Mouse (Mus musculus) midbrain, embryonic 13.5 days (tissue): Measurements from ENCODE around the gene Rpn1. TPM values are rescaled to one million over a fixed set of nuclear protein-coding genes. Genes with fewer than 3 reads are reported as not detected.

Experiments used
- ATAC-seq: fragments of 200-750 bp; cut with Nextera tagmentation; 2 replicates; pipeline ENCODE4 v1.8.0; 2017; ENCODE audit warnings: mild to moderate bottlenecking, moderate TSS enrichment, moderate library complexity
- H3K27ac ChIP-seq: fragments of 300-500 bp; sonication (generic); 2 replicates; pipeline ENCODE4 v1.5.1; 2015; ENCODE audit warnings: inconsistent platforms, mild to moderate bottlenecking, moderate library complexity
- H3K27me3 ChIP-seq: fragments of 300-500 bp; sonication (generic); 2 replicates; pipeline ENCODE4 v1.6.1; 2015; ENCODE audit warnings: mild to moderate bottlenecking, inconsistent platforms
- H3K36me3 ChIP-seq: fragments of 300-500 bp; sonication (generic); 2 replicates; pipeline ENCODE4 v1.6.1; 2015; ENCODE audit warnings: mild to moderate bottlenecking, inconsistent platforms
- H3K4me1 ChIP-seq: fragments of 300-500 bp; sonication (generic); replicated peaks from 2 replicates; pipeline ENCODE4 v1.6.1; 2015; ENCODE audit warnings: inconsistent platforms
- H3K4me2 ChIP-seq: fragments of 300-500 bp; sonication (generic); replicated peaks from 2 replicates; pipeline ENCODE4 v1.6.1; 2015; ENCODE audit warnings: moderate library complexity, mild to moderate bottlenecking, inconsistent platforms
- H3K4me3 ChIP-seq: fragments of 300-500 bp; sonication (generic); replicated peaks from 2 replicates; pipeline ENCODE4 v1.5.1; 2015; ENCODE audit warnings: mild to moderate bottlenecking, inconsistent platforms
- H3K9ac ChIP-seq: fragments of 300-500 bp; sonication (generic); replicated peaks from 2 replicates; pipeline ENCODE4 v1.6.1; 2015; ENCODE audit warnings: mild to moderate bottlenecking, inconsistent platforms
- H3K9me3 ChIP-seq: fragments of 300-500 bp; sonication (generic); 2 replicates; pipeline ENCODE4 v1.6.1; 2016; ENCODE audit warnings: mild to moderate bottlenecking, inconsistent platforms
- WGBS: fragments of 180-500 bp; shearing (Covaris S2); methylation state at CpG from one replicate; pipeline ENCODE4 v1.1.7; 2015; 5-methylcytosine and 5-hydroxymethylcytosine counted together
- polyA plus RNA-seq: library from polyadenylated mRNA; unstranded; fragments of >200 nt; fragmentation: Nextera tagmentation; extraction: Ambion mirVana; gene quantifications from 2 replicates; pipeline ENCODE4 v1.2.1, GENCODE M21; 2015

Gene Rpn1
- polyA plus RNA-seq, 1 experiment from 2014 or later: 257 TPM

- no peak overlapping the region for H3K27ac ChIP-seq
- WGBS: 78% methylated on average over 1 of the region's 1 CpGs
- no peaks in the 10 kb centered on the region for H3K9me3 ChIP-seq
- H3K4me2 ChIP-seq: no peak overlapping the region
- H3K9ac ChIP-seq: no peak overlapping the region
- H3K4me1 ChIP-seq: no peaks in the 10 kb centered on the region
- H3K27me3 ChIP-seq: peaks cover 21% of the 10 kb centered on the region
- no peaks in the 10 kb centered on the region for H3K36me3 ChIP-seq
- no peak overlapping the region for H3K4me3 ChIP-seq
- no peak for ATAC-seq
Measured at GRCm38 (mm10) chr6:88068739-88069138, 15.5 kb upstream of the Rpn1 start.

GRCm38 (mm10) chr6:88070468-88070867 is 13.8 kb upstream of the Rpn1 start:
- H3K27me3 ChIP-seq: peaks cover 21% of the 10 kb centered on the region
- H3K4me2 ChIP-seq: no peak overlapping the region
- H3K27ac ChIP-seq: no peak overlapping the region
- peaks cover 4% of the 10 kb centered on the region for H3K4me1 ChIP-seq
- H3K9ac ChIP-seq: no peak overlapping the region
- 70% methylated on average over 6 of the region's 6 CpGs for WGBS
- no peaks in the 10 kb centered on the region for H3K36me3 ChIP-seq
- no peaks in the 10 kb centered on the region for H3K9me3 ChIP-seq
- ATAC-seq: no peak
- no peak overlapping the region for H3K4me3 ChIP-seq

- no peaks in the 10 kb centered on the region for H3K9me3 ChIP-seq
- H3K27ac ChIP-seq: no peak overlapping the region
- H3K4me3 ChIP-seq: no peak overlapping the region
- 81% methylated on average over 5 of the region's 5 CpGs for WGBS
- H3K27me3 ChIP-seq: peaks cover 21% of the 10 kb centered on the region
- H3K9ac ChIP-seq: no peak overlapping the region
- peaks cover 9% of the 10 kb centered on the region for H3K4me1 ChIP-seq
- H3K36me3 ChIP-seq: no peaks in the 10 kb centered on the region
- no peak overlapping the region for H3K4me2 ChIP-seq
- no peak for ATAC-seq
Measured at GRCm38 (mm10) chr6:88071216-88071615, 13.1 kb upstream of the Rpn1 start.

GRCm38 (mm10) chr6:88074752-88075554 is 9.3 kb upstream of the Rpn1 start:
- Histone ChIP-seq H3K4me3 (peak overlapping the region; percentile 48), H3K9me3 (no peaks in the 10 kb centered on the region), H3K27me3 (peaks cover 34% of the 10 kb centered on the region), H3K9ac (peak overlapping the region; percentile 74), H3K27ac (peak overlapping the region; percentile 95), H3K36me3 (no peaks in the 10 kb centered on the region), H3K4me1 (peaks cover 9% of the 10 kb centered on the region), H3K4me2 (peak overlapping the region; percentile 70)
- 4% methylated on average over 32 of the region's 32 CpGs for WGBS
- peak; percentile 99 for ATAC-seq

GRCm38 (mm10) chr6:88075960-88076517 is 8.2 kb upstream of the Rpn1 start:
- Histone ChIP-seq H3K27ac (no peak overlapping the region), H3K27me3 (peaks cover 36% of the 10 kb centered on the region), H3K4me1 (peaks cover 9% of the 10 kb centered on the region), H3K9ac (no peak overlapping the region), H3K36me3 (no peaks in the 10 kb centered on the region), H3K9me3 (no peaks in the 10 kb centered on the region), H3K4me3 (no peak overlapping the region), H3K4me2 (peak overlapping the region; percentile 70; the same call in 1 of the 2 replicates)
- ATAC-seq: no peak
- 73% methylated on average over 1 of the region's 1 CpGs for WGBS

GRCm38 (mm10) chr6:88083095-88083494 is 1.2 kb upstream of the Rpn1 start:
- ATAC-seq: no peak
- no peak overlapping the region for H3K9ac ChIP-seq
- H3K4me1 ChIP-seq: peaks cover 30% of the 10 kb centered on the region
- H3K27ac ChIP-seq: no peak overlapping the region
- H3K27me3 ChIP-seq: peaks cover 12% of the 10 kb centered on the region
- no peaks in the 10 kb centered on the region for H3K36me3 ChIP-seq
- H3K4me3 ChIP-seq: no peak overlapping the region
- H3K9me3 ChIP-seq: no peaks in the 10 kb centered on the region
- H3K4me2 ChIP-seq: no peak overlapping the region
- WGBS: 80% methylated on average over 7 of the region's 7 CpGs

GRCm38 (mm10) chr6:88083672-88084071 is 610 bp upstream of the Rpn1 start:
- Histone ChIP-seq H3K4me2 (peak overlapping the region; percentile 99), H3K4me3 (peak overlapping the region; percentile 99; the same call in 1 of the 2 replicates), H3K9ac (no peak overlapping the region), H3K4me1 (peaks cover 30% of the 10 kb centered on the region), H3K9me3 (no peaks in the 10 kb centered on the region), H3K27me3 (peaks cover 11% of the 10 kb centered on the region), H3K27ac (no peak overlapping the region), H3K36me3 (peaks cover 4% of the 10 kb centered on the region)
- ATAC-seq: no peak
- whole genome bisulfite sequencing: 61% methylated on average over 3 of the region's 3 CpGs

GRCm38 (mm10) chr6:88088971-88089370 is 4.7 kb downstream of the Rpn1 start:
- Histone ChIP-seq H3K4me2 (no peak overlapping the region), H3K4me1 (peaks cover 27% of the 10 kb centered on the region), H3K9me3 (no peaks in the 10 kb centered on the region), H3K27me3 (no peaks in the 10 kb centered on the region), H3K27ac (no peak overlapping the region), H3K4me3 (no peak overlapping the region), H3K9ac (no peak overlapping the region), H3K36me3 (peaks cover 47% of the 10 kb centered on the region)
- ATAC-seq: no peak
- WGBS: 79% methylated on average over 1 of the region's 1 CpGs

- ATAC-seq: no peak
- Histone ChIP-seq H3K4me3 (no peak overlapping the region), H3K36me3 (peaks cover 90% of the 10 kb centered on the region), H3K4me1 (no peaks in the 10 kb centered on the region), H3K9me3 (no peaks in the 10 kb centered on the region), H3K27ac (no peak overlapping the region), H3K4me2 (no peak overlapping the region), H3K27me3 (no peaks in the 10 kb centered on the region), H3K9ac (no peak overlapping the region)
- WGBS: 90% methylated on average over 7 of the region's 7 CpGs
Measured at GRCm38 (mm10) chr6:88095377-88095776, 11.1 kb downstream of the Rpn1 start.

- Histone ChIP-seq H3K4me2 (no peak overlapping the region), H3K4me3 (no peak overlapping the region), H3K9ac (no peak overlapping the region), H3K27me3 (no peaks in the 10 kb centered on the region), H3K4me1 (peaks cover 14% of the 10 kb centered on the region), H3K9me3 (no peaks in the 10 kb centered on the region), H3K27ac (no peak overlapping the region), H3K36me3 (peaks cover 76% of the 10 kb centered on the region)
- no peak for ATAC-seq
- 95% methylated on average over 6 of the region's 6 CpGs for whole genome bisulfite sequencing
Measured at GRCm38 (mm10) chr6:88102096-88102495, 17.8 kb downstream of the Rpn1 start.

- Histone ChIP-seq H3K9me3 (no peaks in the 10 kb centered on the region), H3K36me3 (peaks cover 38% of the 10 kb centered on the region), H3K27me3 (no peaks in the 10 kb centered on the region), H3K4me3 (peak overlapping the region; percentile 18), H3K4me1 (peaks cover 14% of the 10 kb centered on the region), H3K9ac (peak overlapping the region; percentile 60), H3K4me2 (peak overlapping the region; percentile 44), H3K27ac (peak overlapping the region; percentile 79)
- WGBS: 11% methylated on average over 32 of the region's 32 CpGs
- ATAC-seq: peak; percentile 88
Measured at GRCm38 (mm10) chr6:88105783-88106611, 21.7 kb downstream of the Rpn1 start.

GRCm38 (mm10) chr6:88106612-88107123 is 22.4 kb downstream of the Rpn1 start:
- H3K9me3 ChIP-seq: no peaks in the 10 kb centered on the region
- peaks cover 31% of the 10 kb centered on the region for H3K36me3 ChIP-seq
- peaks cover 14% of the 10 kb centered on the region for H3K4me1 ChIP-seq
- peak overlapping the region; percentile 60 for H3K9ac ChIP-seq
- peak overlapping the region; percentile 44 for H3K4me2 ChIP-seq
- no peaks in the 10 kb centered on the region for H3K27me3 ChIP-seq
- no peak overlapping the region; the same call in 1 of the 2 replicates for H3K4me3 ChIP-seq
- peak; percentile 60 for ATAC-seq
- H3K27ac ChIP-seq: peak overlapping the region; percentile 73
- WGBS: 96% methylated on average over 12 of the region's 12 CpGs
